Mouse (Mus musculus): ENCODE measurements around the gene Zfp511. TPM values are rescaled to one million over a fixed set of nuclear protein-coding genes. Genes with fewer than 3 reads are reported as not detected.

Zfp511 gene
- total RNA-seq, 2 experiments from 2014 or later = 20.2 to 21.9 TPM

GRCm38 (mm10) chr7:140047811-140048311 lies 11.7 kb downstream of the Zfp511 start:
- no peak for DNase-seq (ENCODE audit: low spot score in 2 of 2)

- no peak for DNase-seq (ENCODE audit: low spot score in 2 of 2)
Measured at GRCm38 (mm10) chr7:140048361-140049114, 12.3 kb downstream of the Zfp511 start, which contains the start of gene Msx3. Msx3 (minus strand) TSS chr7:140049089.

DNA sequence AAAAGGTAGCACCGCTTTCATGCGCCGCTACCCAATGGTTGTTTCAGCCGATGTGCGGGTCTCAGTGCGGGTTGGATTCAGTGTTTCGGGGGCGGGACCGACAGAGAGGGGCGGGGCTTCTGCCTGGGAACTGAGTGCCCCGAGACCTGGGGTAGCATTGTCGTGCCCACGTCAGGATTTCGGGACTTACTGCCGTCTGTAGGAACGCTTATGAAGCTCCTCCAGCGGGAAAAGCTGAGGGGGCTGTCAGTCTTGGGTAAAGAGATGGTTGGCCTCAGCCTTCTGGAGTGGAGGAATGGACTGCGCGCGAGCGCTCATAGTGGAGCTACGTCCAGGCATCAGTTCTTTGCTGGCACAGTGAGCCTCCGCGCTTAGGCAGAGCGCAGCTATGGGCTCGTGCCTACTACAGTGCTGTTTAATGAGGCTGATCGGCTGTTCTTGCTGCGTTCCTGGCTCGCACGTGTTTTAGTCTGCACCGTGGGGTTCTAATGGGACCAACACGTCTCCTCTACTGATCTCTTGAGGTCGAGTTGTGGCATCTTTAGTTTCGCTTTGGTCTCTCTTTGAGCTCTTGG lies 13.0 kb downstream of the Zfp511 start:
- DNase-seq (ENCODE audit: low spot score in 2 of 2) = no peak

DNA sequence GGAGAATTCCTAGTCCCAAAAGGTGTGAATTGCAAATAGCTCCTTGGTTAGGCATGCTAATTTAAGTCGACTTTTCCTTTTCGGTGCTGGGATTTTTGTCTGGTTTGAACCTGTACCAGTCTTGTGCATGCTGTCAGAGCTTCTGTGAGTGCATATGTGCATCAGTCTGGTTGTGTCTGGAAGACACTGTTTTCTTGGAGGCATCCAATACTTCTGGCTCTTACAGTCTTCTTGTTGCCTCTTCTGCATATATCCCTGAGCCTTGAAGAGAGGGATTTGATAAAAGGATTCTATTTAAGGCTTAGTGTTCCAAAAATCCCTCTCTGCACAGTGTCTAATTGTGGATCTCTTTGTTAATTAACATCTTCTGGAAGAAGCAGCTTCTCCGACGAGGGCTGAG lies 17.9 kb downstream of the Zfp511 start:
- no peak for DNase-seq (ENCODE audit: low spot score in 2 of 2)

DNA sequence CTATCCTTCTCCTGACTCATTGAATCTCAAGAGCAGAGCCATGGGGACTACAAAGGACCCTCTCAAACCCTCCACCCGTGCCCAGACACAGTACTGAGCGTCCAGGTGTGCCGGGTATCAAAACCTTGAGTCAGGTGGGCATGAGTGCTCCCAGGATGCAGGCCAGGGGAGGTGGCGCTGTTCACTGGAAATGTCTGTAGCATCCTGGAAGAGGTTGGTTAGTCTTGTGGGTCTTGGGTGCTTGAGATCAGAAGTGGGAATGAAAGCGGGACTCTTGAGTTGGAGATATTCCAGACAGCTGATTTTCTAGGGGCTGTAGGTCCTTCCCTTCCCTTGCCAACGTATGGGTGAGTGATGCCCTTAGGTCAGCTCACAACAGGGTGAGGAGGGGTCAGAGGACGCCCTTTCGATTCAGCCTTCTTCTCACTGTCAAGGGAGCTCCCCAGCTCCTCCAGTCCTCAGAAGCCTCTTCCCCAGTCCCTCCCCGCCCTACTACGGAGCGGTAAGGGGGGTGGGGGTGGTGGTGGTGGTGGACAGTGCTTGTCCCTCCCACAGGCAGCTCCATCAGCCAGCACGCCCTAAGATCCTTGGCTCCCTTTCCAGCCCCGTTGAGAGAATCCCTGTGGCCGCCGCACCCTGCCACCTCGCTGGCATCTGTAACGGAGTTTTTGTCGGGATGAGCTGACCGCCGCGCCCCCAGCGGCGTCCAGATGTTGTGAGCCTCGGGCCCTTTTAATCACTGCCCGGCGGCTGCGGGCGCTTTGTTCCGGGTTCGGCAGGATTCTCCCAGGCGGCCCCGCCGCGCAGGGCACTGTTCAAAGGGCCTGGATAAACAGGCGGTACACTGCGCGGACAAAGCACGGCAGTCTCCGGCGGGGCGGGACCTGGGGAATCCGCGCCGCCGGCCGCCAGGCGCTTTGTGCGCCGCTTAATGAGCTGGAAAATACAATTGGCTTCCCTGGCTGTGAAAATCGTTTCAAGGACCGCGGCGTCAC lies 21.5 kb downstream of the Zfp511 start:
- DNase-seq (ENCODE audit: low spot score in 2 of 2) = no peak

DNA sequence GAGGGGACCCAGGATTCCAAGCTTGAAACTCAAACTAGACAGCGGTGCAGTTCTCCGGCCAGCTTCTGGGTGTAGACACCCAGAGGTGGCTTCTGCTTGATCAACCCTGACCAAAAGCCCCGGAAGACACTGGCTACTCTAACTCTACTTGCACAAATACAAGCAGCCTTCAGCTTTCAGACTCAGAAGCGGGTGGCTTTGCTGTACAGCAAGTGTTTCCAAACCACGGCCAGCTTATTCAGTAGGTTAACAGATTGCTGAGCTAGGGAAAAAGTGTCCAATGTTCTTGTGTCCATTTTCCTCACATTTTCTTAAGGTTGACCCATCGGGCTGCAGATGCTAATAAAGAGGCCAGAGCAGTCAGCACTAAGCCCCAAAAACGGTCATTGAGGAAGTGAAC lies 22.3 kb downstream of the Zfp511 start:
- no peak for DNase-seq (ENCODE audit: low spot score in 2 of 2)

GRCm38 (mm10) chr7:140059601-140060000 lies 23.4 kb downstream of the Zfp511 start:
- DNase-seq (ENCODE audit: low spot score in 2 of 2) = no peak

DNA sequence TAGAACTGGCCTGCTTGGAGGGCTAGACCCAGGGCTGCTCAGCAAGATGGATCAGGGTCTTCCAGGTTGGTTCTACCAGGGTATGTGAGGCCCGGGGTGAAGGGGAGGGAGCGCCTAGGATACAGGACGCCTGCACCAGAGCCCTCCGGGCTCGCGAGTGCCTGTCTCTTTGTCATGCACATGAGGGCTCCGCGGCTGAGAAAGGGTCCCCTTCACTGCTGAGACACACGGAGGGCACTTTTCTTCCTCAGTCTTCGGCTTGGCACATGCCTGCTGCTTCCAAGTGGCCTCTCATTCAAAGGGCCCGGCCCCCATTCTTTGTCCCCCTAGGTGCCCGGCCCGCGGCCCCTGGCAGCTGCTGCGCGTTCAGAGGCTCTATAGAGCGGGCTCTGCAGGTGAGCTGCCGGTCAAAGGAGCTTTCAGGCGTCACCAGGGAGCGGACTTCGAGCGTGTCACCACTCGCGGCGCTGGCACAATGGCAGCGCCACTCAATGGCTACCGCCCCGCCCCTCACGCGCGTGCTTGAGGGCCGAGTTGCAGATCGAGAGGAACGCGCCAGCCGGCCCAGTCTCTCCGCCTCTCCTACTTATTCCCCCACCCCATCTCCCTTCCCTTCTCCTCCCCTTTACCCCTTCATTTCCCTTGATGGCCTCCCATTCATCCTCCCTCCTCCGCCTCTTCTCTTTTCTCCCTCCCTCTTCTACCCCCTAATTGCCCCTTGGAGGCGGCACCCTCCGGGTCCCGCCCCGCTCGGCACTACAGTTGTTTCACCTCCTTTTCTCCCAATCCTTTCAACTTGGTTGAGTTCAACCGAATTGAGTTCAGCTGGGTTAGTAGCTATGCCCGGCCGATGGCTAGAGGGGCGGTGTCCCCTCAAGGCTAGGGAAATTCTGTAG lies 25.0 kb downstream of the Zfp511 start:
- no peak for DNase-seq (ENCODE audit: low spot score in 2 of 2)

- no peak for DNase-seq (ENCODE audit: low spot score in 2 of 2)
Measured at GRCm38 (mm10) chr7:140061832-140062130, 25.6 kb downstream of the Zfp511 start.

DNA sequence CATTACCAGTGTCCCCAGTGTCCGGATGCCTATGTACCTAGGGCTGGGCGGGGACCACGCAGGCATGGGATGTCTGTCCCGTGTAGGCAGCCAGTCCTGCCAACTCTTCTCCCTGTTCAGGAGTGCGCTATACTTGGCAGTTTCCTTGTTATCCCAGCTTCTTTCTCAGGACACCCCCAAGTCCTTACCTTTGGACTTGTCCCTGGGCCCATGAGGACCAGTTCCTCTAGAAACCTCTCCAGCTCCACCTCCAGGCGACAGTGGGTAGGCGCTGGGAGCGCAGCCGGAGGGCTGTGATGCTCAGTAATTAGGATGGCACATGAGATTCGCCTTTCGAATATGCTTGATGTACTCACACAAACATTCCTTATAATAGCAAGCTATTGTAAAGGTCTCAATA lies 26.1 kb downstream of the Zfp511 start:
- no peak for DNase-seq (ENCODE audit: low spot score in 2 of 2)

DNA sequence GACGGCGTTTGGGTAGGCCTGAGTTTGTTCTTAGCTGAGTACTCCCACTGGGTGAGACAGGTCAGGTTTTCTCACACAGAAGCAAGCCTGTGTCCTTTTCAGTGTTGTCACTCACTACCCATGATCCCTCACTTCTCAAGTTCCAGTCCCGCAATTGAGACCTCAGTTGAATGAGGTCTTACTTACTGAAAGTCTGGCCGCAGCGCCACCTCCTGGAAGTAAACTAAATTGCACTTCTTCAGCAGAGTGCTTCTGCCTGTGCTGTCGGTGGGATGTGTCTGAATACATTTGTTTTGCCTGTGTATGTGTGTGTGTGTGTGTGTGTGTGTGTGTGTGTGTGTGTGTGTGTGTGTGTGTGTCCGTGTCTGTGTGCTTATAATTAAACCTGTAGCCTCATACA lies 26.9 kb downstream of the Zfp511 start:
- no peak for DNase-seq (ENCODE audit: low spot score in 2 of 2)

DNA sequence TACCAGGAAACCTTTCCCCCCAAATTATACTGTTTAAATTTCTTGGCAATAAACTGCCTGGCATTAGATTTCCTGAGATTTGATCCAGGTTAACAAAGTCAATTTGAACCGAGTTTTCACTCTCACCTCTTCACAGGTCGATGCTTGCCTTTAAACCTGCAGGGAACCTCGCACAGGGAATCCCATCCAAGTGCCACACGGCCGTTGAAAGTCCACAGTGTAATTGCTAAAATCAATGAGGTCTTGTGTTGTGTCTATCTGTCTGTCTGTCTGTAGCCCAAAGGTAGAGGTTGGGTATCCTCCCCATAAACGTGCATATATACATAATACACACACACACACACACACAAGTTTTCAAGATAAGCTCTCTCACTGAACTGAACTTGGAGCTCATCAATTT lies 31.2 kb downstream of the Zfp511 start:
- DNase-seq (ENCODE audit: low spot score in 2 of 2) = no peak

DNA sequence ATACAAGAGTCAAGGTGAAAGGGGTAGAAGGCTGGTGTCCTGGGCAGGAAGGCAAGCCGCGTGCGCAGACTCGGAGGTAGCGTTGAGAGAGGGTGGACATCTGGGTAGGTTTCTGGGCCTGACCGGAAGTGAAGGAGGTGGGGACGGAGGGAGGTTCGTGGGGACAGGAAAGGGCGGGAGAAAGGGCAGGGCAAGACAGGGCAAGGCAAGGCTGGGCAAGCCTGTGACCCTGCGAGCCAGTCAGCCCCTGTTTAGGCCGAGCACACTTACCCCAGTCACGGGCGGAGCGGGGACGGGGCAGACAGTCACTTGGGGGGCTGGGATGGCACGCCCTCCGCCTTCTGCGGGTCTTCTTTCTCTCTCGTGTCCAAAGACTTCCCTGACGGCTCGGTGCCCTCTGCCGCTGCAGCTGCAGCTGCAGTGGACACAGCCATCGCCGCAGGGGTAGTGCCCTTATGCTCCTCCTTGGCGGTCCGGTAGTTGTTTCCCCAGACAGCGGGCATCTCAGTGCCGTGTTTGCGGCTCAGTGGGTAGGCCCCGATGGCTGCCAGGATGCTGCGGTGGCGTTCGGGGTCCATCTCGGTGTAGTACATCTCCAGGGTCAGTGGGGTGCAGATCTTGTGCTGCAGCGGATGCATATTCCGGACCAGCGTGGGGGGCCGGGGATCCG lies 34.0 kb downstream of the Zfp511 start:
- DNase-seq (ENCODE audit: low spot score in 2 of 2) = no peak

- no peak for DNase-seq (ENCODE audit: low spot score in 2 of 2)
Measured at GRCm38 (mm10) chr7:140077698-140078097, 41.5 kb downstream of the Zfp511 start.

GRCm38 (mm10) chr7:140078711-140079110 lies 42.5 kb downstream of the Zfp511 start:
- peak in 1 of 2 experiments; percentile 41 for DNase-seq (ENCODE audit: low spot score in 2 of 2)

- peak in 1 of 2 experiments; percentile 61 for DNase-seq (ENCODE audit: low spot score in 2 of 2)
Measured at GRCm38 (mm10) chr7:140080503-140081156, 44.4 kb downstream of the Zfp511 start.

GRCm38 (mm10) chr7:140081408-140082241 lies 45.4 kb downstream of the Zfp511 start:
- no peak for DNase-seq (ENCODE audit: low spot score in 2 of 2)

GRCm38 (mm10) chr7:140082242-140082678 lies 46.1 kb downstream of the Zfp511 start, which contains the start of gene Caly:
Caly (minus strand) TSS chr7:140082548.
- no peak for DNase-seq (ENCODE audit: low spot score in 2 of 2)

Data from adrenal gland, postnatal 4 days (tissue).